Mouse (Mus musculus) left cerebral cortex, adult 11 months (tissue): ENCODE measurements around the gene Prelid3b.

ENCODE experiments used
- DNase-seq: peaks from one replicate; pipeline ENCODE4 v3.0.0; 2022; ENCODE audit warnings: low spot score

The Prelid3b gene

GRCm38 (mm10) chr2:174472818-174473549 is at the start of gene Prelid3b:
Prelid3b (minus strand) TSS chr2:174473081.
- peak; percentile 98 for DNase-seq

- no peak for DNase-seq
Observed at GRCm38 (mm10) chr2:174522134-174522533, 49.3 kb upstream of the Prelid3b start.

- no peak for DNase-seq
Observed at GRCm38 (mm10) chr2:174517141-174518079, 44.5 kb upstream of the Prelid3b start.

GRCm38 (mm10) chr2:174514887-174515286 is 42.0 kb upstream of the Prelid3b start:
- no peak for DNase-seq

GRCm38 (mm10) chr2:174513827-174514226 is 40.9 kb upstream of the Prelid3b start:
- no peak for DNase-seq

GRCm38 (mm10) chr2:174509825-174510224 is 36.9 kb upstream of the Prelid3b start:
- no peak for DNase-seq

- no peak for DNase-seq
Observed at GRCm38 (mm10) chr2:174507998-174508397, 35.1 kb upstream of the Prelid3b start.

- no peak for DNase-seq
Observed at GRCm38 (mm10) chr2:174502831-174503460, 30.1 kb upstream of the Prelid3b start.

- no peak for DNase-seq
Observed at GRCm38 (mm10) chr2:174502321-174502720, 29.4 kb upstream of the Prelid3b start.

GRCm38 (mm10) chr2:174501517-174501916 is 28.6 kb upstream of the Prelid3b start:
- no peak for DNase-seq

- DNase-seq, result no peak
Observed at GRCm38 (mm10) chr2:174500814-174501503, 28.1 kb upstream of the Prelid3b start.

GRCm38 (mm10) chr2:174492858-174493257 is 20.0 kb upstream of the Prelid3b start:
- DNase-seq, result peak; percentile 19

GRCm38 (mm10) chr2:174487005-174487404 is 14.1 kb upstream of the Prelid3b start:
- no peak for DNase-seq

- no peak for DNase-seq
Observed at GRCm38 (mm10) chr2:174478746-174479145, 5.9 kb upstream of the Prelid3b start.

GRCm38 (mm10) chr2:174477543-174478319 is 4.8 kb upstream of the Prelid3b start:
- no peak for DNase-seq

GRCm38 (mm10) chr2:174473550-174473927 is 658 bp upstream of the Prelid3b start:
- peak; percentile 13 for DNase-seq

- DNase-seq, result peak; percentile 12
Observed at GRCm38 (mm10) chr2:174472407-174472806, 474 bp downstream of the Prelid3b start.

- no peak for DNase-seq
Observed at GRCm38 (mm10) chr2:174470786-174471405, 2.0 kb downstream of the Prelid3b start.

GRCm38 (mm10) chr2:174470333-174470732 is 2.5 kb downstream of the Prelid3b start:
- DNase-seq, result no peak

GRCm38 (mm10) chr2:174463789-174464523 is 8.9 kb downstream of the Prelid3b start, which contains the start of gene Atp5e:
Atp5e (minus strand) TSS chr2:174464105.
- peak; percentile 96 for DNase-seq
